Mouse (Mus musculus) CH12.LX (cell line): ENCODE measurements around the gene Lrriq4. TPM values are rescaled to one million over a fixed set of nuclear protein-coding genes. Genes with fewer than 3 reads are reported as not detected.

Source experiments
- DNase-seq: peaks from one replicate; pipeline ENCODE4 v3.0.0-alpha.2; 2013; ENCODE audit errors: extremely low read depth
- H3K27ac ChIP-seq: 2 replicates; pipeline ENCODE4 v1.5.1; 2012; ENCODE audit warnings: low read depth, mild to moderate bottlenecking, control low read depth, moderate library complexity; ENCODE audit not compliant: insufficient read depth
- H3K27me3 ChIP-seq: replicated peaks from 2 replicates; pipeline ENCODE3; 2012; ENCODE audit warnings: inconsistent platforms
- H3K36me3 ChIP-seq, 2 experiments: replicated peaks in 1 of 2; 2 replicates each; pipeline versions ENCODE3 to v1.6.1; 2012; ENCODE audit warnings: inconsistent platforms in 1 of 2, low read length in 1 of 2, mild to moderate bottlenecking in 1 of 2, mixed read lengths in 1 of 2, moderate library complexity in 1 of 2; ENCODE audit not compliant: control insufficient read depth in 1 of 2, insufficient read depth in 1 of 2
- H3K4me1 ChIP-seq, 2 experiments: 2 replicates each; pipeline ENCODE4 v1.6.1; 2012; ENCODE audit warnings: inconsistent platforms in 1 of 2, moderate library complexity in 1 of 2; ENCODE audit not compliant: insufficient read depth in 2 of 2, control insufficient read depth in 1 of 2
- H3K4me2 ChIP-seq: 2 replicates; pipeline ENCODE4 v1.6.1; 2012; ENCODE audit warnings: low read depth, mild to moderate bottlenecking, control low read depth; ENCODE audit not compliant: poor library complexity, insufficient read depth, severe bottlenecking
- H3K4me3 ChIP-seq, 3 experiments: fragments of 150-350 bp in 1 of 3; sonication (generic) in 1 of 3; replicated peaks in 1 of 3; 2 replicates each; pipeline versions ENCODE3 to v1.5.1; 2011 to 2012; ENCODE audit warnings: low read depth in 2 of 3, low read length in 2 of 3, mild to moderate bottlenecking in 2 of 3, moderate library complexity in 2 of 3, control low read depth in 1 of 3, improper control_type of control experiment in 1 of 3, inconsistent platforms in 1 of 3, mixed read lengths in 1 of 3; ENCODE audit not compliant: poor library complexity in 1 of 3
- H3K79me2 ChIP-seq: replicated peaks from 2 replicates; pipeline ENCODE4 v1.6.1; 2012; ENCODE audit warnings: mild to moderate bottlenecking, moderate library complexity; ENCODE audit not compliant: control insufficient read depth, poor library complexity, insufficient read depth, severe bottlenecking; ENCODE audit errors: extremely low read depth
- H3K9ac ChIP-seq: 2 replicates; pipeline ENCODE4 v1.6.1; 2012; ENCODE audit warnings: low read depth, mild to moderate bottlenecking, control low read depth, moderate library complexity; ENCODE audit not compliant: insufficient read depth
- H3K9me3 ChIP-seq: replicated peaks from 2 replicates; pipeline ENCODE3; 2012; ENCODE audit warnings: low read length, inconsistent platforms, mixed read lengths
- CTCF ChIP-seq, 2 experiments: IDR thresholded peaks in 1 of 2; conservative IDR thresholded peaks in 1 of 2; 2 replicates each; pipeline ENCODE4 v1.5.1; 2011 to 2012; ENCODE audit warnings: low read depth in 2 of 2, low read length in 2 of 2, improper control_type of control experiment in 1 of 2, inconsistent platforms in 1 of 2, mild to moderate bottlenecking in 1 of 2, moderate library complexity in 1 of 2
- E2F4 ChIP-seq: IDR thresholded peaks from 2 replicates; pipeline ENCODE4 v1.6.1; 2011; ENCODE audit warnings: low read depth, low read length, improper control_type of control experiment; ENCODE audit not compliant: insufficient replicate concordance
- ELF1 ChIP-seq: IDR thresholded peaks from 2 replicates; pipeline ENCODE4 v1.6.1; 2014; ENCODE audit warnings: low read depth, mild to moderate bottlenecking, inconsistent platforms, low read length, improper control_type of control experiment
- ETS1 ChIP-seq: conservative IDR thresholded peaks from 2 replicates; pipeline ENCODE4 v1.6.1; 2012; ENCODE audit warnings: low read depth, mild to moderate bottlenecking, inconsistent platforms, low read length, improper control_type of control experiment, moderate library complexity
- HCFC1 ChIP-seq: IDR thresholded peaks from 2 replicates; pipeline ENCODE4 v1.6.1; 2012; ENCODE audit warnings: low read depth, mild to moderate bottlenecking, inconsistent platforms, low read length, improper control_type of control experiment
- IRF4 ChIP-seq: IDR thresholded peaks from 2 replicates; pipeline ENCODE4 v1.6.1; 2014; ENCODE audit warnings: low read depth, mild to moderate bottlenecking, inconsistent platforms, low read length, improper control_type of control experiment
- JUND ChIP-seq: conservative IDR thresholded peaks from 2 replicates; pipeline ENCODE4 v1.6.1; 2011; ENCODE audit warnings: low read depth, low read length, improper control_type of control experiment
- MAFK ChIP-seq: IDR thresholded peaks from 2 replicates; pipeline ENCODE4 v1.6.1; 2011; ENCODE audit warnings: low read length, improper control_type of control experiment; ENCODE audit not compliant: insufficient replicate concordance
- MAZ ChIP-seq: IDR thresholded peaks from 2 replicates; pipeline ENCODE4 v1.6.1; 2012; ENCODE audit warnings: low read depth, mild to moderate bottlenecking, inconsistent platforms, low read length, improper control_type of control experiment, moderate library complexity
- MEF2A ChIP-seq: IDR thresholded peaks from 2 replicates; pipeline ENCODE4 v1.6.1; 2014; ENCODE audit warnings: low read depth, mild to moderate bottlenecking, inconsistent platforms, low read length, improper control_type of control experiment, borderline replicate concordance
- MXI1 ChIP-seq: IDR thresholded peaks from 2 replicates; pipeline ENCODE4 v1.6.1; 2011; ENCODE audit warnings: mild to moderate bottlenecking, low read depth, low read length, improper control_type of control experiment
- MYC ChIP-seq: IDR thresholded peaks from 2 replicates; pipeline ENCODE4 v1.6.1; 2011; ENCODE audit warnings: low read depth, mild to moderate bottlenecking, improper control_type of control experiment, low read length
- NELFE ChIP-seq: IDR thresholded peaks from 2 replicates; pipeline ENCODE4 v1.6.1; 2011; ENCODE audit warnings: low read depth, low read length, improper control_type of control experiment
- PAX5 ChIP-seq: IDR thresholded peaks from 2 replicates; pipeline ENCODE4 v1.6.1; 2012; ENCODE audit warnings: low read length, inconsistent platforms, mixed read lengths
- POLR2A ChIP-seq: IDR thresholded peaks from 2 replicates; pipeline ENCODE4 v1.6.1; 2011; ENCODE audit warnings: low read depth, mild to moderate bottlenecking, improper control_type of control experiment, low read length
- RAD21 ChIP-seq: IDR thresholded peaks from 2 replicates; pipeline ENCODE4 v1.6.1; 2011; ENCODE audit warnings: low read depth, mild to moderate bottlenecking, low read length, improper control_type of control experiment, moderate library complexity
- SMC3 ChIP-seq: IDR thresholded peaks from 2 replicates; pipeline ENCODE4 v1.6.1; 2011; ENCODE audit warnings: low read depth, low read length, improper control_type of control experiment
- UBTF ChIP-seq: IDR thresholded peaks from 2 replicates; pipeline ENCODE4 v1.6.1; 2012; ENCODE audit warnings: low read depth, mild to moderate bottlenecking, inconsistent platforms, low read length, improper control_type of control experiment, moderate library complexity
- ZC3H11A ChIP-seq: IDR thresholded peaks from 2 replicates; pipeline ENCODE4 v1.6.1; 2012; ENCODE audit warnings: low read depth, mild to moderate bottlenecking, inconsistent platforms, low read length, improper control_type of control experiment
- ZMIZ1 ChIP-seq: IDR thresholded peaks from 2 replicates; pipeline ENCODE4 v1.6.1; 2012; ENCODE audit warnings: low read depth, mild to moderate bottlenecking, inconsistent platforms, low read length, improper control_type of control experiment
- dilution Hi-C: fragments of 300-500 bp; cut with MboI; formaldehyde crosslinking; loops from 2 replicates; pipeline ENCODE4 v1.14.3; 2020; ENCODE audit warnings: low sequenced_read_pairs; ENCODE audit not compliant: extremely low pct_unique_long_range_greater_than_20kb, extremely low pct_ligation_motif_present
- in situ Hi-C: fragments of 300-500 bp; cut with MboI; formaldehyde crosslinking; loops from 3 replicates; pipeline ENCODE4 v1.14.3; 2019; ENCODE audit warnings: low sequenced_read_pairs, low pct_ligation_motif_present, low pct_unique_long_range_greater_than_20kb, mixed read lengths
- polyA plus RNA-seq: library from polyadenylated mRNA; unstranded; fragments of >175 nt; gene quantifications from 2 replicates; pipeline ENCODE4 v1.2.1, GENCODE M21; 2012; ENCODE audit warnings: low read depth; ENCODE audit not compliant: insufficient read length
- total RNA-seq, 2 experiments: library from RNA; depleted of rRNA; stranded (reverse); fragments of 300-350 nt in 1 of 2; fragments of >200 nt in 1 of 2; gene quantifications; 2 replicates each; pipeline ENCODE4 v1.2.3; 2012 to 2014

The Lrriq4 gene
- total and polyA plus RNA-seq, 3 experiments, result not detected

DNA sequence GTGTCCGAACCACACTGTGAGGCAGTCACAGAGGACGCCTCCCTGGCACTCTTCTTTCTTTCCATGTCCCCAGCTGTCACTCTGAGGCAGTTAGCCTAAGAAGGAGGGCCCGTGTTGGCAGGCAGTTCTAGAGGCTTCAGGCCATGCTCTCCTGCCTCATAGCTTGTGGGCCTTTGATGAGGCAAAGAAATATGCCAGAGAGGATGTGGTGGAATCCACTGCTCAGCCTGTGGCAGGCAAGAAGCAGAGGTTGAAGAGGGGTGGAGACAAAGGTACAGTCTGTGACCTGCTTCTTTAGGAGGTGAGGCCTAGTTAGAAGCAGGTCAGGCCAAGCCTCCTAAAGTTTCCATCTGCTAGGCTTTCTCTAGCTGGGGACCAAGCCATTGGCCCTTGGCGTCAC lies 33.4 kb upstream of the Lrriq4 start:
- Histone ChIP-seq H3K9me3 (no peaks in the 10 kb centered on the region), H3K27ac (no peak overlapping the region), H3K4me3 (no peak overlapping the region), H3K27me3 (no peaks in the 10 kb centered on the region), H3K9ac (no peak overlapping the region), H3K4me2 (no peak overlapping the region), H3K4me1 (peaks cover 7 to 34% of the 10 kb centered on the region in 2 experiments), H3K79me2 (peaks cover 21% of the 10 kb centered on the region), H3K36me3 (peaks cover 63 to 81% of the 10 kb centered on the region in 2 experiments)
- TF ChIP-seq MYC (no peak), PAX5 (no peak), MXI1 (no peak), HCFC1 (no peak), MEF2A (no peak), JUND (no peak), CTCF (conservative IDR thresholded peaks at IDR 0.05 in 1 of 2, IDR thresholded peaks at IDR 0.05 in 1 of 2; ENCODE audit: low read depth in 2 of 2, low read length in 2 of 2) (no peak), NELFE (no peak), MAZ (no peak), IRF4 (no peak), MAFK (no peak), E2F4 (no peak), ZC3H11A (no peak), ZMIZ1 (no peak)
- in situ Hi-C loops, result no loop called here
- DNase-seq, result no peak
- dilution Hi-C loops, result no loop called here

DNA sequence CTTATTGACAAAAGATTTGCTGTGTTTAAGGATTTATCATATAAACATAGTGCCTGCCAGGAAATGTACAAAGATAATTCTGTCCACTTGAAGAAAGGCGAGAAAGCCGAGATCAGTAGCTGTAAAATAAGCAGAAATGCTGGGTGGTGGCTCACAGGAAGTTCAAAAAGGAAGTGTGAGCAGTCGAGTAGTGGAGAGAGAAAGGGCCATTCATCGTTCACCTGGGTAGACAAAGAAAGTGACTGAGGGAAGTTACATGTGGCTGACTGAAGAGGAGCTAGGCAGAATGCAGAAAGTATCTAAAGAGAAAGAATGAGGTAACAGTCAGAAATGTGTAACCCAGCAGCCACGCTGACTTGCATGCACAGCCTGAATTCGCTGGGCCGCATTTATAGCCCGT lies 24.2 kb upstream of the Lrriq4 start:
- H3K79me2 ChIP-seq, result no peaks in the 10 kb centered on the region
- DNase-seq, result peak; percentile 50
- dilution Hi-C loops, result no loop called here
- H3K4me1 ChIP-seq, result peaks cover 4 to 18% of the 10 kb centered on the region in 2 experiments; a peak in 3 of 4 replicates
- H3K27me3 ChIP-seq, result no peaks in the 10 kb centered on the region
- peak overlapping the region; percentile 34; the same call in 1 of the 2 replicates for H3K27ac ChIP-seq
- H3K9ac ChIP-seq, result no peak overlapping the region
- no peak for TF ChIP-seq HCFC1
- TF ChIP-seq ELF1, result 0 out of 2 replicates have a peak, but pooled peaks have one; percentile 14
- H3K9me3 ChIP-seq, result no peaks in the 10 kb centered on the region
- H3K4me2 ChIP-seq, result no peak overlapping the region
- H3K4me3 ChIP-seq, result no peak overlapping the region
- H3K36me3 ChIP-seq, result peaks cover 30 to 50% of the 10 kb centered on the region in 2 experiments
- in situ Hi-C loops, result no loop called here

DNA sequence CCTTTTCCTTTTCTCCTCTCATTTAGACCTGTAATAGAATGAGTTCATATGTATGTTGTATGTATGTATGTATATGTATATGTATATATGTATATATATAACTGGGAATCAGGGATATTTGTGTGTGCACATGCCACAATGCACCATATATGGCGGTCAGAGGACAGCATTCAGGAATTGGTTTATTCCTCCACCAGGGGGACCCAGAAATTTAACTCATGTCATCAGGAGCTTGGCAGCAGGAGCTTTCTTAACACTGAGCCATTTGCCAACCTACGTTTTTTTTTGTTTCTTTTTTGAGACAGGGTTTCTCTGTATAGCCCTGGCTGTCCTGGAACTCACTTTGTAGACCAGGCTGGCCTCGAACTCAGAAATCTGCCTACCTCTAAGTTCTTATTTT lies 10.6 kb upstream of the Lrriq4 start:
- dilution Hi-C loops, result no loop called here
- no peaks in the 10 kb centered on the region for H3K9me3 ChIP-seq

More for the DNA sequence above, 10.6 kb upstream of the Lrriq4 start:
- TF ChIP-seq UBTF, result no peak
- no peak for TF ChIP-seq POLR2A
- no peak for TF ChIP-seq ETS1
- TF ChIP-seq E2F4, result no peak
- TF ChIP-seq MYC, result no peak
- TF ChIP-seq SMC3, result peak; percentile 15; the same call in 1 of the 2 replicates
- no peak for TF ChIP-seq ZC3H11A
- TF ChIP-seq RAD21, result peak; percentile 7
- TF ChIP-seq CTCF (conservative IDR thresholded peaks at IDR 0.05 in 1 of 2, IDR thresholded peaks at IDR 0.05 in 1 of 2; ENCODE audit: low read depth in 2 of 2, low read length in 2 of 2), result peak in 1 of 2 experiments; percentile 39; a peak in 2 of 4 replicates
- in situ Hi-C loops, result no loop called here
- Histone ChIP-seq H3K9ac (no peak overlapping the region), H3K27ac (no peak overlapping the region), H3K4me2 (no peak overlapping the region), H3K36me3 (no peaks in the 10 kb centered on the region), H3K4me1 (no peaks in the 10 kb centered on the region), H3K4me3 (no peak overlapping the region), H3K79me2 (no peaks in the 10 kb centered on the region), H3K27me3 (no peaks in the 10 kb centered on the region)
- DNase-seq, result peak; percentile 16
